Mouse (Mus musculus): ENCODE results near the gene Casc3. TPM values are rescaled to one million over a fixed set of nuclear protein-coding genes. Genes with fewer than 3 reads are reported as not detected.

Casc3 gene
- polyA plus RNA-seq, 1 experiment from 2014 or later: 13.3 TPM

GRCm38 (mm10) chr11:98785214-98785613 is 19.5 kb upstream of the Casc3 start:
- no peaks in the 10 kb centered on the region for H3K36me3 ChIP-seq
- H3K9me3 ChIP-seq (replicated peaks): no peaks in the 10 kb centered on the region
- H3K4me2 ChIP-seq: no peak overlapping the region
- peaks cover 91% of the 10 kb centered on the region for H3K4me1 ChIP-seq (replicated peaks)
- H3K27me3 ChIP-seq: 0 out of 2 replicates have a peak, but pooled peaks cover 3% of the 10 kb centered on the region
- 62% methylated on average over 10 of the region's 10 CpGs for WGBS (ENCODE audit: insufficient replicate concordance)
- ATAC-seq (ENCODE audit: low read depth) (no peak), DNase-seq (no peak)
- no peak overlapping the region for H3K9ac ChIP-seq
- H3K27ac ChIP-seq: peak overlapping the region; percentile 71
- H3K4me3 ChIP-seq (replicated peaks): no peak overlapping the region

GRCm38 (mm10) chr11:98785772-98786281 is 18.9 kb upstream of the Casc3 start:
- Histone ChIP-seq H3K36me3 (no peaks in the 10 kb centered on the region), H3K9me3 (replicated peaks) (no peaks in the 10 kb centered on the region), H3K27ac (peak overlapping the region; percentile 71), H3K27me3 (0 out of 2 replicates have a peak, but pooled peaks cover 3% of the 10 kb centered on the region), H3K9ac (peak overlapping the region; percentile 55; the same call in 1 of the 2 replicates), H3K4me2 (peak overlapping the region; percentile 52), H3K4me3 (replicated peaks) (peak overlapping the region; percentile 19; the same call in 1 of the 2 replicates), H3K4me1 (replicated peaks) (peaks cover 94% of the 10 kb centered on the region)
- 6% methylated on average over 12 of the region's 12 CpGs for WGBS (ENCODE audit: insufficient replicate concordance)
- DNase-seq (no peak), ATAC-seq (ENCODE audit: low read depth) (no peak)

GRCm38 (mm10) chr11:98786359-98787214 is 18.1 kb upstream of the Casc3 start:
- Histone ChIP-seq H3K27me3 (0 out of 2 replicates have a peak, but pooled peaks cover 3% of the 10 kb centered on the region), H3K9ac (peak overlapping the region; percentile 55; the same call in 1 of the 2 replicates), H3K27ac (peak overlapping the region; percentile 71), H3K9me3 (replicated peaks) (no peaks in the 10 kb centered on the region), H3K4me1 (replicated peaks) (peaks cover 95% of the 10 kb centered on the region), H3K36me3 (no peaks in the 10 kb centered on the region), H3K4me2 (peak overlapping the region; percentile 52), H3K4me3 (replicated peaks) (peak overlapping the region; percentile 19; the same call in 1 of the 2 replicates)
- peak; percentile 39 for ATAC-seq (ENCODE audit: low read depth)
- peak; percentile 85 for DNase-seq
- 4% methylated on average over 14 of the region's 15 CpGs for WGBS (ENCODE audit: insufficient replicate concordance)

- peaks cover 95% of the 10 kb centered on the region for H3K4me1 ChIP-seq (replicated peaks)
- H3K4me3 ChIP-seq (replicated peaks): no peak overlapping the region
- H3K27ac ChIP-seq: peak overlapping the region; percentile 65
These were observed 17.5 kb upstream of the Casc3 start for GRCm38 (mm10) chr11:98787229-98787628.

GRCm38 (mm10) chr11:98787691-98788090 is 17.0 kb upstream of the Casc3 start:
- ATAC-seq (ENCODE audit: low read depth) (no peak), DNase-seq (no peak)
- Histone ChIP-seq H3K27me3 (0 out of 2 replicates have a peak, but pooled peaks cover 3% of the 10 kb centered on the region), H3K9me3 (replicated peaks) (no peaks in the 10 kb centered on the region), H3K36me3 (no peaks in the 10 kb centered on the region), H3K4me1 (replicated peaks) (peaks cover 95% of the 10 kb centered on the region), H3K4me3 (replicated peaks) (no peak overlapping the region), H3K4me2 (no peak overlapping the region), H3K27ac (peak overlapping the region; percentile 65), H3K9ac (no peak overlapping the region)
- 76% methylated on average over 1 of the region's 1 CpGs for WGBS (ENCODE audit: insufficient replicate concordance)

More at GRCm38 (mm10) chr11:98787229-98787628, 17.5 kb upstream of the Casc3 start:
- ATAC-seq (ENCODE audit: low read depth): no peak
- Histone ChIP-seq H3K4me2 (no peak overlapping the region; the same call in 1 of the 2 replicates), H3K36me3 (no peaks in the 10 kb centered on the region), H3K9me3 (replicated peaks) (no peaks in the 10 kb centered on the region), H3K9ac (no peak overlapping the region), H3K27me3 (0 out of 2 replicates have a peak, but pooled peaks cover 3% of the 10 kb centered on the region)
- WGBS (ENCODE audit: insufficient replicate concordance): 31% methylated on average over 7 of the region's 7 CpGs
- no peak for DNase-seq

GRCm38 (mm10) chr11:98788139-98788538 is 16.6 kb upstream of the Casc3 start:
- no peaks in the 10 kb centered on the region for H3K9me3 ChIP-seq (replicated peaks)
- peak overlapping the region; percentile 80 for H3K27ac ChIP-seq
- DNase-seq (no peak), ATAC-seq (ENCODE audit: low read depth) (no peak)
- 0 out of 2 replicates have a peak, but pooled peaks cover 3% of the 10 kb centered on the region for H3K27me3 ChIP-seq
- H3K9ac ChIP-seq: peak overlapping the region; percentile 70
- H3K36me3 ChIP-seq: no peaks in the 10 kb centered on the region
- H3K4me2 ChIP-seq: peak overlapping the region; percentile 81
- no peak overlapping the region for H3K4me3 ChIP-seq (replicated peaks)
- WGBS (ENCODE audit: insufficient replicate concordance): 87% methylated on average over 5 of the region's 5 CpGs
- peaks cover 94% of the 10 kb centered on the region for H3K4me1 ChIP-seq (replicated peaks)

- 10% methylated on average over 18 of the region's 18 CpGs for WGBS (ENCODE audit: insufficient replicate concordance)
- peak overlapping the region; percentile 81 for H3K4me2 ChIP-seq
These were observed 16.0 kb upstream of the Casc3 start for GRCm38 (mm10) chr11:98788550-98789218.

GRCm38 (mm10) chr11:98789219-98789807 is 15.4 kb upstream of the Casc3 start:
- peaks cover 94% of the 10 kb centered on the region for H3K4me1 ChIP-seq (replicated peaks)
- peak overlapping the region; percentile 80 for H3K27ac ChIP-seq
- H3K9ac ChIP-seq: peak overlapping the region; percentile 70
- peak overlapping the region; percentile 58 for H3K4me3 ChIP-seq (replicated peaks)
- peak overlapping the region; percentile 81 for H3K4me2 ChIP-seq
- ATAC-seq (ENCODE audit: low read depth) (peak; percentile 38; the same call in 1 of the 2 replicates), DNase-seq (no peak)
- no peaks in the 10 kb centered on the region for H3K9me3 ChIP-seq (replicated peaks)
- H3K36me3 ChIP-seq: no peaks in the 10 kb centered on the region
- 2% methylated on average over 25 of the region's 25 CpGs for WGBS (ENCODE audit: insufficient replicate concordance)
- 0 out of 2 replicates have a peak, but pooled peaks cover 3% of the 10 kb centered on the region for H3K27me3 ChIP-seq

More at GRCm38 (mm10) chr11:98788550-98789218, 16.0 kb upstream of the Casc3 start:
- Histone ChIP-seq H3K9ac (peak overlapping the region; percentile 70), H3K4me3 (replicated peaks) (peak overlapping the region; percentile 58), H3K4me1 (replicated peaks) (peaks cover 94% of the 10 kb centered on the region), H3K9me3 (replicated peaks) (no peaks in the 10 kb centered on the region), H3K36me3 (no peaks in the 10 kb centered on the region), H3K27me3 (0 out of 2 replicates have a peak, but pooled peaks cover 3% of the 10 kb centered on the region), H3K27ac (peak overlapping the region; percentile 80)
- DNase-seq: peak; percentile 79
- peak; percentile 81 for ATAC-seq (ENCODE audit: low read depth)

GRCm38 (mm10) chr11:98789824-98790223 is 14.9 kb upstream of the Casc3 start:
- DNase-seq: no peak
- H3K9me3 ChIP-seq (replicated peaks): no peaks in the 10 kb centered on the region
- 21% methylated on average over 5 of the region's 5 CpGs for WGBS (ENCODE audit: insufficient replicate concordance)
- no peak for ATAC-seq (ENCODE audit: low read depth)
- H3K9ac ChIP-seq: peak overlapping the region; percentile 70
- peak overlapping the region; percentile 80; the same call in 1 of the 2 replicates for H3K27ac ChIP-seq
- H3K4me3 ChIP-seq (replicated peaks): peak overlapping the region; percentile 58
- 0 out of 2 replicates have a peak, but pooled peaks cover 3% of the 10 kb centered on the region for H3K27me3 ChIP-seq
- H3K36me3 ChIP-seq: no peaks in the 10 kb centered on the region
- peak overlapping the region; percentile 81 for H3K4me2 ChIP-seq
- H3K4me1 ChIP-seq (replicated peaks): peaks cover 93% of the 10 kb centered on the region

GRCm38 (mm10) chr11:98790631-98791205 is 14.0 kb upstream of the Casc3 start:
- Histone ChIP-seq H3K4me2 (no peak overlapping the region), H3K9ac (no peak overlapping the region), H3K36me3 (no peaks in the 10 kb centered on the region), H3K4me1 (replicated peaks) (peaks cover 84% of the 10 kb centered on the region), H3K27me3 (0 out of 2 replicates have a peak, but pooled peaks cover under 1% of the 10 kb centered on the region), H3K4me3 (replicated peaks) (no peak overlapping the region), H3K27ac (no peak overlapping the region), H3K9me3 (replicated peaks) (no peaks in the 10 kb centered on the region)
- 79% methylated on average over 5 of the region's 5 CpGs for WGBS (ENCODE audit: insufficient replicate concordance)
- no peak for ATAC-seq (ENCODE audit: low read depth)
- DNase-seq: no peak
